Mouse (Mus musculus): ENCODE data around the gene F11r. TPM values are rescaled to one million over a fixed set of nuclear protein-coding genes. Genes with fewer than 3 reads are reported as not detected.
A peak's percentile ranks its signal among the peaks of the same experiment; 100 is the strongest.

Gene F11r
- polyA plus RNA-seq, 1 experiment from 2014 or later = 95.8 TPM

DNA sequence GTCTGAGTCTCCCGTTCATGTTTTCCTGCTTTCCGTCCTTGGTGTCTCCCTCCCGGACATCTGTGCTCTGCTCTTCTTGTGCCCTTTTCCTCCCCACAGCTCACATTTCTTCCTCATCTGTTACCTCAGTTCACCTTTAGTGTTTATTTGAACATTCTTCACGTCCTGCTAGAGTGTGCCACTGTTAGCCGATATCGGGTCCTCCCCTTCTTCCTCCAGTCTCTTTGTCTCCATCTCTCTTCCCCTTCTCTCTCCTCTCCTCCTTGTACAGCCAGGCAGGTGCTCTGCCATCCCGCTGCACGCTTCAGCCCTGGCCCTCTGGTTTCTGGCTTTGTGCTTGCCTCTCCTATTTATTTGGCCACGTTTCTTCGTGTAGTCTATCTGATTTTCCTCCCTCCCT lies 10.4 kb downstream of the F11r start:
- Histone ChIP-seq H3K4me2 (replicated peaks; ENCODE audit: low read depth) (0 out of 2 replicates have a peak overlapping the region, but pooled peaks have one; percentile 1), H3K27ac (replicated peaks) (peak overlapping the region; percentile 31; the same call in 1 of the 2 replicates), H3K36me3 (ENCODE audit: control insufficient read depth, insufficient read depth, low read length) (no peaks in the 10 kb centered on the region), H3K9me3 (ENCODE audit: control insufficient read depth, low read length) (no peaks in the 10 kb centered on the region), H3K4me1 (replicated peaks; ENCODE audit: control insufficient read depth, insufficient read depth) (no peaks in the 10 kb centered on the region; the same call in 1 of the 2 replicates), H3K27me3 (ENCODE audit: control insufficient read depth, insufficient read depth, low read length) (no peaks in the 10 kb centered on the region), H3K4me3 (ENCODE audit: low read depth, low read length) (peak overlapping the region; percentile 6; the same call in 1 of the 2 replicates), H3K9ac (ENCODE audit: low read length) (no peak overlapping the region)
- WGBS = 14% methylated on average over 10 of the region's 10 CpGs
- no peak for ATAC-seq (ENCODE audit: low FRiP score, low TSS enrichment)
- DNase-seq (ENCODE audit: low spot score) = no peak
- TF ChIP-seq EP300 (optimal IDR thresholded peaks at IDR 0.05) (no peak), CTCF (IDR thresholded peaks at IDR 0.05; ENCODE audit: low read depth) (no peak)

DNA sequence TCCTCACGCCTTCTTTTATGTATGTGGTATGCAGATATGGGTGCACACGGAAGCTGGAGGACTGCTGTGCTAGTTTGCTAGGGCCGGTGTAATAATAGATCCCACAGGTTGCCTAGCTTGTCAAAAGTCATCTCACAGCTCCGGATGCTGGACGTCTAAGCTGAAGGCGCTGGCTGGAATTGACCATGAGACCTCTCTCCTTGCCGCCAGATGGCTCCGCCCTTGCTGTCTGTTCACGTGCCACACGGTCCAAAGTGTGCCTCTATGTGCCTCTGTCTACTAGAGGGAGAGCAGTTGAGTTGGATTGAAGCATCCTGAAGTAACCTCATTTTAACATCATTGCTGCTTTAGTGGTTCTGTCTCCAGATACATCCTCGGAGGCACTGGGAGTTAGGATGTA lies 12.7 kb downstream of the F11r start:
- H3K9ac ChIP-seq (ENCODE audit: low read length) = no peak overlapping the region

DNA sequence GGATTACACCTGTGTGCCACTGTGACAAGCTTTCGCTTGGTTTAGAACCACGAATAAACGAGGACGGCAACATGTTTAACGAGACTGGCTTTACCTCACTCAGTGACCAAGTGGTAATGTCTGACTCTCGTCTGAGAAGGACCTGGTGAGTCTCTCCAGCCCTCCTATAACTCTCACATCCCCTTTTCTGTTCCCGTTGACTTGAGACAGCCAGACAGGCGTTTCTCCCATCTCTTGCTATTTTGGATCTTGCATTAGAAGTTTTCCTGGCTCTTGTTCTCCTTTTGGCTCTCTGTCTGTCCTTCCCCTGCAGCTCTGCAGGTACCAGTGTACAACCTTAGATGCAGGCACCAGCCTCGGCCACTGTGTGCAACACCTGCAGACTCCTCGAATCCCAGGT lies 13.7 kb downstream of the F11r start:
- H3K9me3 ChIP-seq (ENCODE audit: control insufficient read depth, low read length) = no peaks in the 10 kb centered on the region
- DNase-seq (ENCODE audit: low spot score) = no peak
- H3K4me1 ChIP-seq (replicated peaks; ENCODE audit: control insufficient read depth, insufficient read depth) = no peaks in the 10 kb centered on the region; the same call in 1 of the 2 replicates
- H3K4me3 ChIP-seq (ENCODE audit: low read depth, low read length) = no peak overlapping the region
- H3K4me2 ChIP-seq (replicated peaks; ENCODE audit: low read depth) = no peak overlapping the region
- no peak overlapping the region for H3K27ac ChIP-seq (replicated peaks)
- WGBS = 52% methylated on average over 10 of the region's 10 CpGs
- ATAC-seq (ENCODE audit: low FRiP score, low TSS enrichment) = no peak
- H3K9ac ChIP-seq (ENCODE audit: low read length) = no peak overlapping the region
- H3K36me3 ChIP-seq (ENCODE audit: control insufficient read depth, insufficient read depth, low read length) = no peaks in the 10 kb centered on the region
- no peaks in the 10 kb centered on the region for H3K27me3 ChIP-seq (ENCODE audit: control insufficient read depth, insufficient read depth, low read length)
- no peak for TF ChIP-seq CTCF (IDR thresholded peaks at IDR 0.05; ENCODE audit: low read depth)
- TF ChIP-seq EP300 (optimal IDR thresholded peaks at IDR 0.05) = no peak

More for the DNA sequence above, 12.7 kb downstream of the F11r start:
- TF ChIP-seq EP300 (optimal IDR thresholded peaks at IDR 0.05) (no peak), CTCF (IDR thresholded peaks at IDR 0.05; ENCODE audit: low read depth) (no peak)
- no peak for DNase-seq (ENCODE audit: low spot score)
- H3K36me3 ChIP-seq (ENCODE audit: control insufficient read depth, insufficient read depth, low read length) = no peaks in the 10 kb centered on the region
- H3K27ac ChIP-seq (replicated peaks) = no peak overlapping the region
- no peak overlapping the region for H3K4me2 ChIP-seq (replicated peaks; ENCODE audit: low read depth)
- H3K27me3 ChIP-seq (ENCODE audit: control insufficient read depth, insufficient read depth, low read length) = no peaks in the 10 kb centered on the region
- 67% methylated on average over 11 of the region's 11 CpGs for WGBS
- H3K4me3 ChIP-seq (ENCODE audit: low read depth, low read length) = no peak overlapping the region
- no peak for ATAC-seq (ENCODE audit: low FRiP score, low TSS enrichment)
- H3K4me1 ChIP-seq (replicated peaks; ENCODE audit: control insufficient read depth, insufficient read depth) = no peaks in the 10 kb centered on the region; the same call in 1 of the 2 replicates
- H3K9me3 ChIP-seq (ENCODE audit: control insufficient read depth, low read length) = no peaks in the 10 kb centered on the region

DNA sequence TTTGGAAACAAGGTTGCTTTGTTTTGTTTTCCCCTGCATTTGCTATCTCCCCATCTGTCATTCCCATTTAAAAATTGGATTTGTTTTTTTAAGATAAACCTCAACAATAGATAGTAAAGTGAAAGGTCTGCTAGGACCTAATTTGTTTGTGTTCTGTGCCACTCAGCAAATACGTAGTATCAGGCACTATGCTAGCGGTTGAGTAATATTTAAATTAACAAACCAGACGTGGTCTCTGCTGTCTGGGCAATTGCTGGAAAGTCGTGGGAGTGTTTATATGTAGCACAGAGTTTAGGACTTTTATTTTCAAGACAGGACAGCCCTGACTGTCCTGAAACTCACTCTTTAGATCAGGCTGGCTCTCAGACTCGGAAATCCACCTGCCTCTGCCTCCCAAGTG lies 15.2 kb downstream of the F11r start:
- WGBS = 45% methylated on average over 5 of the region's 5 CpGs
- ATAC-seq (ENCODE audit: low FRiP score, low TSS enrichment) (0 out of 2 replicates have a peak, but pooled peaks have one; percentile 27), DNase-seq (ENCODE audit: low spot score) (no peak)
- Histone ChIP-seq H3K4me3 (ENCODE audit: low read depth, low read length) (no peak overlapping the region), H3K4me1 (replicated peaks; ENCODE audit: control insufficient read depth, insufficient read depth) (no peaks in the 10 kb centered on the region; the same call in 1 of the 2 replicates), H3K27ac (replicated peaks) (peak overlapping the region; percentile 49; the same call in 1 of the 2 replicates), H3K9ac (ENCODE audit: low read length) (no peak overlapping the region), H3K36me3 (ENCODE audit: control insufficient read depth, insufficient read depth, low read length) (no peaks in the 10 kb centered on the region), H3K4me2 (replicated peaks; ENCODE audit: low read depth) (no peak overlapping the region), H3K27me3 (ENCODE audit: control insufficient read depth, insufficient read depth, low read length) (no peaks in the 10 kb centered on the region), H3K9me3 (ENCODE audit: control insufficient read depth, low read length) (no peaks in the 10 kb centered on the region)
- no peak for TF ChIP-seq CTCF (IDR thresholded peaks at IDR 0.05; ENCODE audit: low read depth)
- TF ChIP-seq EP300 (optimal IDR thresholded peaks at IDR 0.05) = no peak

- Histone ChIP-seq H3K27ac (replicated peaks) (peak overlapping the region; percentile 49; the same call in 1 of the 2 replicates), H3K4me3 (ENCODE audit: low read depth, low read length) (no peak overlapping the region), H3K9ac (ENCODE audit: low read length) (no peak overlapping the region), H3K4me1 (replicated peaks; ENCODE audit: control insufficient read depth, insufficient read depth) (no peaks in the 10 kb centered on the region; the same call in 1 of the 2 replicates), H3K27me3 (ENCODE audit: control insufficient read depth, insufficient read depth, low read length) (no peaks in the 10 kb centered on the region), H3K9me3 (ENCODE audit: control insufficient read depth, low read length) (no peaks in the 10 kb centered on the region), H3K36me3 (ENCODE audit: control insufficient read depth, insufficient read depth, low read length) (no peaks in the 10 kb centered on the region), H3K4me2 (replicated peaks; ENCODE audit: low read depth) (no peak overlapping the region)
- ATAC-seq (ENCODE audit: low FRiP score, low TSS enrichment) (peak; percentile 56), DNase-seq (ENCODE audit: low spot score) (no peak)
- TF ChIP-seq CTCF (IDR thresholded peaks at IDR 0.05; ENCODE audit: low read depth) (no peak), EP300 (optimal IDR thresholded peaks at IDR 0.05) (no peak)
- 67% methylated on average over 5 of the region's 5 CpGs for WGBS
Measured at GRCm38 (mm10) chr1:171452923-171453322, 15.6 kb downstream of the F11r start.

DNA sequence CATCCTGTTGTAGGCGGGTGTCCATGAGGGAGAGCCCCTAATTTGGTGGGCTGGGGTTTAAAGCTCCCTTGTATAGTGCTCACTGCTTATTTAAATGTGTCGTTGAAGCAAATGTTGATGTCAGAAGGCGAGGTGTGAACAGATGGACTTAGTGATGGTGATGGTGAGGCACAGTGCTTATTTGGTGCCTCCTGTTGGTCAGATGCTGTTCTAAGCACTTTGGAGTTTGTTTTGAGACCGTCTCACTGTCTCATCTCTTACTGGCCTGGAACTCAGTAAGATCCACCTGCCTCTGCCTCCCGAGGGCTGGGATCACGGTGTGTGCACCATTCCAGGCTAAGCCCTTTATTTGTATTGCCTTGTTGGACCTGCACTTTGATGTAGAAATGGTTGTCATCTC lies 17.6 kb downstream of the F11r start:
- Histone ChIP-seq H3K9me3 (ENCODE audit: control insufficient read depth, low read length) (no peaks in the 10 kb centered on the region), H3K4me2 (replicated peaks; ENCODE audit: low read depth) (no peak overlapping the region), H3K9ac (ENCODE audit: low read length) (no peak overlapping the region), H3K27me3 (ENCODE audit: control insufficient read depth, insufficient read depth, low read length) (no peaks in the 10 kb centered on the region), H3K4me1 (replicated peaks; ENCODE audit: control insufficient read depth, insufficient read depth) (no peaks in the 10 kb centered on the region; the same call in 1 of the 2 replicates), H3K27ac (replicated peaks) (no peak overlapping the region), H3K36me3 (ENCODE audit: control insufficient read depth, insufficient read depth, low read length) (no peaks in the 10 kb centered on the region), H3K4me3 (ENCODE audit: low read depth, low read length) (no peak overlapping the region)
- WGBS = 83% methylated on average over 6 of the region's 6 CpGs
- no peak for DNase-seq (ENCODE audit: low spot score)
- ATAC-seq (ENCODE audit: low FRiP score, low TSS enrichment) = no peak
- peak; percentile 40 for TF ChIP-seq CTCF (IDR thresholded peaks at IDR 0.05; ENCODE audit: low read depth)
- no peak for TF ChIP-seq EP300 (optimal IDR thresholded peaks at IDR 0.05)

Measured in stomach, postnatal 0 days (tissue).